Mouse (Mus musculus) liver, adult 10 weeks (tissue): ENCODE results near the gene Tmem30a. TPM values are rescaled to one million over a fixed set of nuclear protein-coding genes. Genes with fewer than 3 reads are reported as not detected.

Source experiments
- polyA plus RNA-seq: library from polyadenylated mRNA; stranded (reverse); fragments of 350-450 nt; fragmentation: Illumina TruSeq; extraction: RNeasy Lipid Tissue Mini Kit (QIAGEN cat#74804); gene quantifications from one replicate; pipeline ENCODE4 v1.2.3, GENCODE M21; 2014; ENCODE audit warnings: low read depth, low replicate concordance

Gene Tmem30a
- polyA plus RNA-seq = 412 TPM

GRCm38 (mm10) chr9:79792841-79793835 lies at the start of gene Tmem30a:
Gene Tmem30a (minus strand): TSS chr9:79793507.

GRCm38 (mm10) chr9:79759385-79760005 lies 33.8 kb downstream of the Tmem30a start, which contains the start of gene Cox7a2:
Gene Cox7a2 (minus strand): TSS chr9:79759878.

Other genes with a start within 250 kb of the Tmem30a start
- gene Col12a1, start 74.7 kb downstream of the Tmem30a start, polyA plus RNA-seq = 1.5 TPM
- gene Cox7a2, start 33.6 kb downstream of the Tmem30a start, polyA plus RNA-seq = 134 TPM
- 0.26 TPM for gene Filip1, start 219.3 kb upstream of the Tmem30a start, polyA plus RNA-seq